Mouse (Mus musculus): Measurements from ENCODE around the gene Pygl.

Gene Pygl

DNA sequence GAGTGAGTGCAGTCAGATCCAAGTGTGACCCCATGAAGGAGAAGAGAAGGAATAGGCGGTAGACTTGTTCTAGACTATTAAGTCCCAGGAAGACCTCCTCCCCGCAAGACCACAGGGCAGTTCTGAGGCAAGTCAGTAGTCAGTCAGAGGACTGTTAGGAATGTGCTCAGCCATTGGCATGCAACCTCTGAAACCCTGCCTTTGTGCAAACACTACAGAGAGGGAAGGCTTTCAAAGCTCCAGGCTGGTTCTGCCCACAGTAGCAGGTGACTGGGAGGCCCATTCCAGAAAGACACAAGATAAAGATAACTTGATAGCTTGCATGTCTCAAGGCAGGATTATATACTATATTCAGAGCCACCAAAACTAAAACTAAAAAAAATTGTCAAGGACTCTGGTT is at the start of gene Pygl:
Gene Pygl (minus strand): TSS at position 195 of the 400 bp plus-strand sequence.
- no peak for DNase-seq (ENCODE audit: low spot score)

DNA sequence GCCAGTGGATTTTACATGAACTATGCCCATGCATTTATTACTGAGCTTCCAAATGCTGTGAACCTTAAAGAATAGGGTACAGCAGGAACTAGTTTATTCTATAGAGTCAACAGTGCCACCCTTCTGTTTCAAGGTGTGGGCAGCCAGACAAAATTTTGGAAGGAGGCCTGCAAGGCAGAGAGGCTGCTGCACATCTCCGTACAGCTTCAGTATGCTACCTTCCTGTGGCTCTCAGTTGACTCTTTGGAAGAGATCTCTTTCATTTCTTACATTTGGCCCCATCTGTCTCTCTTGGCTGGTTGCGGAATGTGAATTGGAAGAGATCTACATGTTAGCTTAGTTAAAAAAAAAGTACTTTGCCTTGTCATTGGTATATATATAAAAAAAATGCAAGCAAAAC is 49.6 kb upstream of the Pygl start:
- DNase-seq (ENCODE audit: low spot score) = no peak

DNA sequence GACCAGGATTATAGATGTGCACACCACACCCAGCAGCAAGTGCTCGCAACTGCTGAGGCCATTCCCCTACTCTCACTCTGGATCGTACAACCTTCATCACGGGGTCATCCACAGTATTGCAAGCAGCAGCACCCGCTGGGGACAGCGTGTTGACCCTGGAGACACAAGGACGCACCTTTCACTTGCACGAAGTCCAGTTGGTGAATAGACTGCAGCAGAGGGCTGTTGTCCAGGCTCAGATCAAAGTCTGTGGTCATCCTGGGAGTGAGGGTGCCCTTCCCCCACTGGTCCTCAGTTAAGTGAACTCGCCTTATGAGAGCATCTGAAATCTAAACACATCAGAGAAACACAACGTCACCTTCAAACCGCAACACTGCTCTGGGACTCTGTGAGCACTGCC is 49.1 kb upstream of the Pygl start:
- DNase-seq (ENCODE audit: low spot score) = no peak

DNA sequence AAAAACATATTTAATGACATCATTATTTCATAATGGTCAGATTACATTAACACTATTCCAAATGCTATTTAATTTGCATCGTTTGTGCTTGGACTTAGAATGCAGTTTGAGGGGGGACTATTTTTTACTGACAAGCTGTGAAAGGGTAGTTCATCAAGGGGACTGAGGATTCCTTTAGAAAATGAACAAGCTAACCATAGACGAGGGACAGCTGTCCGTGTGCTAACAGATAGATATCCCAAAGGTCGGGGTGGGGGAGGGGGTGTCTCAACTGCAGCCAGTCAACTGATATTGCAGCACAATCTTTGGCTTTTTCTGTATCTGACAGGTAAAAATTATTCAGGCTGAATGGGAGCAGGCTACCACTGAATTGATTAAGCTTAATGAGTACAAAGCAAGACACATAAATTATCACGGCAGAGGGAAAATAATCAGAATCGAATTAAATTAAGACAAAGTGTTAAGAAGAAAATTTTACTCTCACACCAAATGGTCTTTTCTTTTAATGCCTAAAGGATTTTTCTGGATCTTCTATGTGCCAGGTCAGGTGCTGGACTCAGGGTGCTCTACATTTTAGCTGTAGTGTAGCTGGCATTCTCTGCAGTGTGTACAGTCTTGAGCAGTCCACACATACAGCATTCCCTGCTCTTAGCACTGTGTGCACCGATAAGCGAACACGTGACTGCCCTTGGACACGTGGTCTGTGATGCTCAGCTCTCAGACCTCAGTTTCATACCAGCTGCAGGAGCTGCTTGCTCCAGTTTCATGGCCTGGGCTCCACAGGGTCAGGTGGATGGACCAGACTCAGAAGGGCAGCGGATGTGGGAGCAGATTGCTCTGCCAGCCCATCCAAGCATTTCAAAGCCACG is 46.0 kb upstream of the Pygl start:
- no peak for DNase-seq (ENCODE audit: low spot score)

DNA sequence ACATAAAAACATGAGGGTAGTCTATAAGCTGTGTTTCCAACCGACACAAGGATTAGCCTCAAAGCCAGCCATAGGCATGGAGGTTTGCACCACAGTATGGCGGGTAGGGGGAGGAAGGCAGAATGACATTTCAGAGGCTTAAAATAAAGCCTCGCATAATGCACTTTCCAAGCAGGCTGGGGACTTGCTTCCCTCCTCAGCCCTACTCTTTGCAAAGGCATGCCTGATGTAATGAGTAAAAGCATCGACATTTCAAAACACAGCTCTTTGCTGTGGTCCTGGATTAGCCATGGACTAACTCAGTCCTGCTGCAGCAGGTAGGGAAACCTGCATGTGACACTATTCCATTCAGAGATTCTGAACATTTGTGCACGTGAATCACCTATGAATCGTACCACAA is 38.4 kb upstream of the Pygl start:
- DNase-seq (ENCODE audit: low spot score) = no peak

DNA sequence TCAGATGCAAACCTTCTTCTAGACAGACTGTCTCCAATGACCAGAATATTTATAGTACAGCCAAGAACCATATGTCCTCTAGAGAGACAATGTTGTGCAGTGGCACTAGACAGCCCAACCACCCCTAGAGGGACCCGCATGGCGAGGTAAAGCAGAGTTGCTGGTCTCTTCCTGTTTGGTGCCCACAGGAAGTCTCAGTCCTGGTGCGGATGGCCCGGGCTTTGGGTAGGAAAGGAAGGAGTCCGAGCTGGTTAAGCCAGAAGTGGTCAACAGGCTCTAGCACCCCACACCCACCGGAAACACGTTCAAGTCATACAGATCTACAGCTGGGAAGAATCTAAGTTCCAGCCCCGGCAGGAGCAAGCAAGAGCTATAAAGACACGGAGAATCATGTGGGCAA is 36.0 kb upstream of the Pygl start:
- no peak for DNase-seq (ENCODE audit: low spot score)

DNA sequence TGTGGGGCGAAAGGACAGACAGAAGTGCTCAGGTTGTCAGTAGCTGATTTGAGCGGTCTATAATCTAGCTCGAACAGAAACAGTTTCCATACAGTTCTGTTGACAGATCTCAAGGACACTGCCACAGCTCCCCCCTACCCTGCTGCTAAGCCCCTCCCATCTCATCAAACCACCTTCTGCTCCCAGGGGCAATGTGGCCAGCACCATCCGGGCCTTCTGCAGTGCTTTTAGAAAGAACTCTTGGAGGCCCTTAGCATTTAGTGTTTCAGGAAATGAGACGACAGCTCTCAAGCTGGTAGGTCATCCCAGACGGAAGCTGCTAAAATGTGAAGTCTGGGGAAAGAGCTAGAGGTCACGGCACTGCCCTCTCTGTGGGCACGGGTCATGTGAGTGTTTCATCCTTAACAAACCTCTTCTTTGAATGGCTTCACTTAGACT is 35.2 kb upstream of the Pygl start:
- DNase-seq (ENCODE audit: low spot score) = no peak

DNA sequence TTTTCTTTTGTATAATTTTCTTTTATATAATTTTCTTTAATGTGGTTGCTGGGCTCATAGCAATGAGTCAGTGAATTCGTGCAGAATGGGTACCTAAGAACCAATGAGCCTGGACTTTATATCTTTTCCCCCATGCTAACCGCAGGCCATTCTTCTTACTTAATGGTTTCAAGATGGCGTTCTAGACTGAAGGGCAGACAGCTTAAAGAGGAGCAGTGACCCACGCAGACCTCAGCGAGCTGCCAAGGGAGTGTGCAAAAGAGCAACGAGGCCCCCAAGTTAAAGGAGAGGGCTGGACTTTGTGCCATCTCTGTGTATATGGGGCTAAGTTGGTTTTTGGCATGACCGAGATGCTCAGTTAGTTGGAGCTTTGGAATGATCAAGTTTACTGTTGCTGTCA is 32.4 kb upstream of the Pygl start:
- DNase-seq (ENCODE audit: low spot score) = no peak

DNA sequence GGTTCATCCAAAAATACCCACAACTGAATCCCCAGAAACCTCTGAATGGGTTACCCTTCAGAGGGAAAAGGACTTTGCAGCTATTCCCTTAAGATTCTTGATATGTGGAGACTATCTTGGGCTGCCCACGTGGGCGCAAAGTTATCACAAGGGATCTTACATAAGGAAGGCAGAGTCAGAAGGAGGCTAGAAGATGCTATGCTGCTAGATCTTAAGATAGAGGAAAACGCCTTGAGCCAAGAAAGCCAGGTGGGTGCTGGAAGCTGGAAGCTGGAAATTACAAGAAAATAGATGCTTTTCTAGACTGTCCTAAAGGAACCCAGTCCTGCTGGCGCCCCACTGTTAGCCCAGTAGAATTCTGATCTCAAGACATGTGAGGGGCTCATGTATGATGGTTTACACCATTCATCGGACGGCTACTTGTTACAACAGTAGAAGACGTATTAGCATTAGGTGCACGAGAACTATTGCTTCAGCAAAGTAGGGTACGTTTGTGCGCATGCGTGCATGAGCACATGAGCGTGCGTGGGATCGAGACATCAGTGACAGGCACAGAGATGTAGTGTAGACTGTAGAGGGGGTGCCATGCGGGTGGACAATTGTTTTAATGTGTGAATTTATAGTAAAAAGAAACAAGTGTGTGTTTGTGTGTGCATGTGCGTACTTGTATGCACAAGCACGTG is 31.1 kb upstream of the Pygl start:
- DNase-seq (ENCODE audit: low spot score) = no peak

DNA sequence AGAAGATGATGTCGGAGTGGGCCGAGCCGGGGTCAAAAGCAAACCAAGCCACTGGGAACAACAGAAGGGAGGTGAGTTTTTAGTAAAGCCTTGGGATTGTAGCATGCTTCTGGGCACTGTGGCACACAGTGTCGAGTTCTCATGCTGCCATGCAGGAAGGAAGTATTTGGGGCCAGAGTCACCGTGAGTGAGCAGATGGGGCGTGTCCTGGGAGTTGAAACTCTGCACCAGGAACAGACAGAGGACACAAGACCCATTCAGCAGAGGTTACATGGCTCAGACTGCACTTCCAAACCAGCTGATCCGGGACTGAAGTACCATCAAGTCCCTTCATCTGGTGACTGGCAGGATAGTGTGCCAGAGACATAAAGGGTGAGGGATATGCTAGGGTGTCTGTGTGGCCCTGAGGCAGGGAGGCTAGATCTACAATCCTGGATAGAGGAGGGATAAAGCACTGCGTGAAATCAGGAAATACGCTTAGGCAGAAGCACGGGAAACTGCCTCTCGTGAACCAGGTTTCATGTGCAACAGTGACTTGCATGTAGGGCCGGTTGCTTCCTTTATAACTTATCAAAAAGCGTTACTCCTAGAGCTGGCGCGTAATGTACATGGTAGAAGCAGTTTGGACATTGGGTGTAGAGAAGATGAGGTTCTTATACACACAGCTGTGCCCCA is 20.1 kb upstream of the Pygl start:
- no peak for DNase-seq (ENCODE audit: low spot score)

DNA sequence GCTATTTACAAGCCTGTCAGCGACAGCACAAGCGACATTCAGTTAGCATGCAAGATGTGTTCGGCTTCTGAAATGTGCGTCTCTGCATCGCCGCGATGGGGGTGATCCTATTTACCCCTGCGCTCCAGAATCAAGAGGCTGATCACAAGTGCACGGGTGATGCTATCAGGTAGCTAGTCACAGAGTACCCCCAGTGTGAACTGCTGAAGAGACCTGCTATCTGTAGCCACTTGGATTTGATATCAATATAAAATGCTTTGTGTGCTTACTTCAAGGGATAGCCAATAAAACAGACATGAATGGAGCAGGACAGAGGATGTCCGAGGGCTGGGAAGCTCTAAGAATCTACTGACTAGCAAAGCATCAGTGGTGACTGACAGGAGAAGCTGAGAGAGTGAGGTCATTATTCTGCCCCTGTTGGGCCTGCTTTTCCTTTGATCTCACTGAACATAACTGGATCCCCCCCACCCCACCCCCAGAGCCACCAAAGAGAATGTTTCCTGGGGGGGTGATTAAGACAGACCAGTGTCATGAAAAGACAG is 18.4 kb upstream of the Pygl start:
- no peak for DNase-seq (ENCODE audit: low spot score)

DNA sequence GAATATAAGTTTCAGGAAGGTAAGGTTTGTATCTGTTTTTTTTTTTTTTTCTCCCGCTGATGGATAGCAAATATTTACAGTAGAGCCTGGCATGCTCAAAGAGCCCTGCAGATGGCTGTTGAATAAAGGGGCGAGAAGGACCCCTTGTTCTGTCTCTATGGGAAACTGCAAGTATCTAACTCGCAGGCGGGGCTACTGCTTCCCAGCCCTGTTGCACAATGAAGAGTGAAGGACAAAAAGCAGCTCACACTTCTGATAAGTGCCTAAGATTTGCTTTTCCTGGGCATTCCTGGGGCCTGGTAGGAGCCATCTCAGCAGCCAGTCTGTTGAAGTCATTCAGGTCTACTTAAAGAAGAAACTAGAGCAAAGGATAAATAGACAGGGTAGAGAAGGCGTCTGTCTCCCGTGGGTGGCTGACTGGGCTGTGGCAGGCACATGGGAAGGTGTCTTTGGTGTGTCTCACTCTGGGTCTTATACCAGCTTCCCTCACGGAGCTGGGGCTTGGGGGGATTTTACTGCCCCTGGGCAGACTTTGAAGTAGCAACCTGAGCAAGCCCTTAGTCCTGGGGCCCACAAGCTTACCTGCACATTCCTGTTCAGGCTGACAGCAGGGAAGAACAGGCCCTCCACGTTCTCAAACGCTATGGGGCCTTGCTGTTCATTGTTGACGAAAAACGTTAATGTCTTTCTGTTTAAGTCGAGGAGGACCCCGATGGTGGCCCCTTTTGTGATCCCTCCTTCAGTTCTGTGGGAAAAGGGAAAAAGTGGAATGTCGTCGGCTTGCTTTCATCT is 16.6 kb upstream of the Pygl start:
- DNase-seq (ENCODE audit: low spot score) = no peak

DNA sequence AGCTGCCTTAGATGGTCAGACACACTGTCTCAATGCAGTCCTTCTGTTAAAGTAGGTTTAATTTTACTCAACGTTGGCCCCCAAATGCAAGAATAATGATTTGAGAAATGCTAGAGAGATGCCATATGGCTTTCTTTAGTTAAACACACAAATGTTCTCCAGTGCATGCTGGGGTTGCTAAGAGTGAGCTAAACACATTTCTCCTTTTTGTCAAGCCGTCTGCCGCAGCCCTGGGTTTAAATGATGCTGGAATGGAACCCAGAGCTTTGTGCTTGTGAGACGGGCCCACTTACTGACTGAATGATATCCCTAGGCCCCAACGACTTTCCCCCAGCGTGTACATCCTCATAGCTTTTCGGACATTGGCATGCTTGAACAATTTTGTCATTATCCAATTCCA is 11.3 kb upstream of the Pygl start:
- no peak for DNase-seq (ENCODE audit: low spot score)

DNA sequence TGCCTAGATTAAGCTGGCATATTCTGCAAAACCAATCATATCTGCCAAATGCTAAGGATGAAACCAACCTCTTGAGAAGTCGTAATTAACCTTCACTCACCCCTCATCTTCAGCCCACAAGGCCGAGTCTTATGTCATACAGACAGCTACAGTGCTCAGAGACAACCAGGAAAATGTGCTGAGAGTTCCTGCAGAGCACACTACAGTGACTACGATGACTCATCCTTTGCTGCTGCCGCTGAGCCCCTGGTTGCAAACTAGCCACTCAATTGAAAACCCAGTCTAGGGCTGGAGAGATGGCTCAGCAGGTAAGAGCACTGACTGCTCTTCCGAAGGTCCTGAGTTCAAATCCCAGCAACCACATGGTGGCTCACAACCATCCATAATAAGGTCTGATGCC is 8.5 kb upstream of the Pygl start:
- no peak for DNase-seq (ENCODE audit: low spot score)

DNA sequence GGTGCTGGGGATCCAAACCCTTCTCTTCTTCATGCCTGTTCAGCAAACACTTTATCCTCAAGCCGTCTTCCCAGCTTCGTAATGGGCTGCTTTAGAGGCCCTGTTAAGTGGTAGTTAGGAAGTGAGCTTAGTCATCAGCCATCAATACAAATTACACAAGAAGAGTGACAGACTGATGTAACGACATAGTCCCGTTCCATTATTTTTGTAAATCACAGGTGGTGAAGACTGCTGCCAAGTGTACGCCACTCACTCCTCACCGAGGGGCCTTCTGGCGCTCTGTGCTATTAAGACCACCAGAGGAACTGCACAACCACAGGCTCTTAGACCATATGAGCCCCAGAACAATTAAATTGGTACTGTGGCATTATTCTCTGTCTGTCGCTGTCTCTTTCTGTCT is 7.3 kb upstream of the Pygl start:
- no peak for DNase-seq (ENCODE audit: low spot score)

DNA sequence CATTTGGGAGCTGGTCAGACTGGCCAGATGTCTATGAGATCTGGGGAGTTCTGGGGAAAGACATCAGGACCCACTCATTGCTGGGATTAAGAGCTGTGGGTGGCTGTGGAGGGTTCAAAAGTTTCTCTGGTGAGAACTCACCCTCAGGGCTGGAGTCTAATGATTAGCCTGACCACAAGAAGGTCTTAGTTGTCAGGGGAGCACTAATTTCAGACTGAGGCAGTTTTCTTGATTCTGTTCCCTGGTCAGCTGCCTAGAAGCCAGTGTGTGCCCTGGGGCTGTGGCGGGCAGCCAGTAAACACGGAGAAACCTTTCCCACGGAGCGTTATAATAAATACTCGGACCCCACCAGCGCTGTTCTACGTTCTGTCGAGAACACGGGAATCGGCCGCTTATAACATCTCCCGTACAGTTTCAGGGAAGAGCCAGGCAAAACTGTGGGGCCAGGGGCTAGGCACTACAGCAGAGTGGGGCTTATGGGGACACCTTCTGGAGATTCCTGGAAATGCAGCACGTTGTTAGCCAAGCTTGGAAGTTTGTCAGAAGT is 3.7 kb upstream of the Pygl start:
- DNase-seq (ENCODE audit: low spot score) = no peak

DNA sequence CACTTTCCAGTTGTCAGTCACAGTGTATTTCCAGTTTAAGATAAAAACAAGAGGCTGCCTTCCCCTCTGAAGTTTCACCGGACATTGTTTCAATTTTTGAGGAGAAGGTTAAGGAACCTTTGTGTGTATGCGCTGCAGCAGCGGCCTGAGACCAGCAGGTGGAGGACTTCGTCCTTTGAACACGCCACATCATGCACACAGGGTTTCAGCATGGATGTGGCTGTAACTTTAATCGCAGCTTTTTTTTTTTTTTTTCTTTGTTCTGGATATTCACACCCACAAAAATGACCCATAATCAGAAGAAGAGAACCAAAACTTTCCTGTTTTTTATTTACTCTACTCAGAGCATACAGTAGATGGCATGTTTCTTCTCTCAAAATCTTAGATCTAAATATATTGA is 3.1 kb upstream of the Pygl start:
- DNase-seq (ENCODE audit: low spot score) = no peak

DNA sequence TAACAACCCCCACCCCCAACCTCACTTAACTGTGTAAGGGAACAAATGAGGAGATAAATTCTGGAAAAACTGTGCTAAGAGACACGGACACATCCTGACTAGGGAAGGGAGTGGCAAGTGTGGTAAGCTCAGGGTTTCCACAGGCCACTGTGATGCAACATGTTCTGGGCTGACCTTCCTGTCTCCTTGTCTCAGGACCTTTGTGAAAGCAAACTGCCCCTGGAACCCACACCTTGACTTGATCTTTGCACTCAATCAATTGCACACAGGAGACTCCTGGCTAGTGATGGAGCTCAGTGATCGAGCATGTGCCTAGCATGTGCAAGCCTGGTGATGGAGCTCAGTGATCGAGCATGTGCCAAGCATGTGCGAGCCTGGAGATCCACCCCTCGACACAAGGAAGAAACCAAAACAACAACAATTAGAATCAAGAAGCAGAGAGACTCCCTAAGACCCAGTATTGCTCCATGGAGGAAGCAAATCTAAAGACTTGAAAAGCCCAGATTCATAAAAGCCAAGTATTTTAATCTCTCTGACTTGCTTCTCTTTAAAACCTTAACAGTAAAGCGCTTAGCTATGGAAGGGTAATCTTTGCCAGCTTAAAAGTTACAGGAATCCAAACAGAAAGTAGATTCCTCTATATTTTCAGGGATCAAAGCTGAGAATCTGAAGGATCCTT is 2.5 kb upstream of the Pygl start:
- no peak for DNase-seq (ENCODE audit: low spot score)

DNA sequence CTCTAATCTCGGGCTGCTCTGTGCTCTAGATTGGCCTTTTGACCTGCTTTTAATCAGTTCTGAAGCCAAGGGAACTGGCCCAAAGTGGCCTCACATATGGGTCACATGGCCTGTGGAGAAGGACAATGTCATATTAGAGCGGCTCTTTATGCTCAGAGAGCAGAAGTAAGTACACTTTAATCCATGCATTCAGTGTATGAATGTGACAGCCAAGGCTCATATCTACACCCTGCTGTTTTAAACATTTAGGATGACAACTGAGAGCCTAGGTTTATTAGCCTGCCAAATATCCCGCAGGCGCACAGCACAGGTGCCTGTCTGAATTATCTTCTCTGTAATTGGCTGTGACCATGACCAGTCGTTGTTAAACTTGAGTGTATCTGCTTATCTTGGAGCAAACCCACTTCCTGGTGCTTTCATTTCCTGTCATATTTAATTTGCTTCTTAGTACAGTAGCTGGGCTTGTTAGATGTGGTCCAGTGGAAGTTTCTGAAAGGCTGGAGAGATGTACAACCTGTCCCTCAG is 794 bp upstream of the Pygl start:
- DNase-seq (ENCODE audit: low spot score) = no peak

DNA sequence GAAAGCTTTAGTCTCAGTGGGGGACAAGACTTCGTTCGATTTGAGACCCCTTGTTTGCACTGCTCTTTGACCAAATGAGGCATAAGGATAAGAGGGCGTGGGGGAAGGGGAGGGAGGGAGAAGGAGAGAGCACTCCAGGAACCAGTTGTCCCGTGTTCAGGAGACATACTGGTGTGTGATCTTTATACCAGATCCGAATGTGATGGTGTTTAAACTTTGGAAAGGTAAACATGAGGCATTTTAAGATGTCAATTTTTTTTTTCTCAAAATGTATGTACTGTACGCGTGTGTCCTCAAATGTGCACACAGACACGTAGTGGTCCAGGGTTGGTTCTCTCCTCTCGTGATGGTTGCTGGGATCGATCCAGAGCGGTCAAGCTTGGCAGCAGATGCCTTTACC is 3.1 kb downstream of the Pygl start:
- DNase-seq (ENCODE audit: low spot score) = no peak
